Mouse (Mus musculus) forebrain, embryonic 14.5 days (tissue): ENCODE data around the gene 4930544D05Rik. TPM values are rescaled to one million over a fixed set of nuclear protein-coding genes. Genes with fewer than 3 reads are reported as not detected.

ENCODE experiments used
- ATAC-seq: fragments of 200-750 bp; cut with Nextera tagmentation; 2 replicates; pipeline ENCODE4 v1.8.0; 2017; ENCODE audit warnings: mild to moderate bottlenecking, moderate library complexity
- DNase-seq: peaks from one replicate; pipeline ENCODE4 v3.0.0-alpha.2; 2015; ENCODE audit warnings: low spot score
- H3K27ac ChIP-seq: fragments of 300-500 bp; sonication (generic); 2 replicates; pipeline ENCODE4 v1.5.1; 2014; ENCODE audit warnings: low read depth, mild to moderate bottlenecking, control low read depth, low read length, moderate library complexity
- H3K27me3 ChIP-seq: fragments of 300-500 bp; sonication (generic); replicated peaks from 2 replicates; pipeline ENCODE4 v1.6.1; 2014; ENCODE audit warnings: low read length, control low read depth, mixed read lengths; ENCODE audit not compliant: control insufficient read depth, insufficient read depth
- H3K36me3 ChIP-seq: fragments of 300-500 bp; sonication (generic); 2 replicates; pipeline ENCODE4 v1.6.1; 2014; ENCODE audit warnings: low read length, control low read depth; ENCODE audit not compliant: control insufficient read depth, insufficient read depth
- H3K4me1 ChIP-seq: fragments of 300-500 bp; sonication (generic); 2 replicates; pipeline ENCODE4 v1.6.1; 2014; ENCODE audit warnings: antibody characterized with exemption, low read length, control low read depth; ENCODE audit not compliant: control insufficient read depth, insufficient read depth
- H3K4me2 ChIP-seq: fragments of 300-500 bp; sonication (generic); 2 replicates; pipeline ENCODE4 v1.6.1; 2014; ENCODE audit warnings: mild to moderate bottlenecking, control low read depth, low read length
- H3K4me3 ChIP-seq: fragments of 300-500 bp; sonication (generic); 2 replicates; pipeline ENCODE4 v1.5.1; 2014; ENCODE audit warnings: low read depth, low read length, control low read depth
- H3K9ac ChIP-seq: fragments of 300-500 bp; sonication (generic); 2 replicates; pipeline ENCODE4 v1.6.1; 2014; ENCODE audit warnings: mild to moderate bottlenecking, low read length, control low read depth, moderate library complexity
- H3K9me3 ChIP-seq: fragments of 300-500 bp; sonication (generic); replicated peaks from 2 replicates; pipeline ENCODE4 v1.6.1; 2016; ENCODE audit warnings: low read length, control low read depth, mixed read lengths; ENCODE audit not compliant: control insufficient read depth
- WGBS: fragments of 180-500 bp; shearing (Covaris S2); extraction: QIAGEN DNeasy Blood & Tissue Kit; methylation state at CpG from one replicate; pipeline ENCODE4 v1.1.7; 2014; 5-methylcytosine and 5-hydroxymethylcytosine counted together
- polyA plus RNA-seq: library from polyadenylated mRNA; unstranded; fragments of >200 nt; fragmentation: Nextera tagmentation; extraction: Ambion mirVana; gene quantifications from 2 replicates; pipeline ENCODE4 v1.2.1, GENCODE M21; 2014

Gene 4930544D05Rik
- polyA plus RNA-seq, 1 experiment from 2014 or later: not detected

GRCm38 (mm10) chr11:70608381-70609066 is 7.1 kb upstream of the 4930544D05Rik start:
- no peak overlapping the region for H3K9ac ChIP-seq
- H3K27me3 ChIP-seq: no peaks in the 10 kb centered on the region
- no peak overlapping the region for H3K27ac ChIP-seq
- peaks cover 96% of the 10 kb centered on the region for H3K36me3 ChIP-seq
- H3K4me3 ChIP-seq: no peak overlapping the region
- H3K4me1 ChIP-seq: no peaks in the 10 kb centered on the region
- WGBS: 89% methylated on average over 26 of the region's 26 CpGs
- H3K9me3 ChIP-seq: no peaks in the 10 kb centered on the region
- DNase-seq (no peak), ATAC-seq (no peak)
- H3K4me2 ChIP-seq: no peak overlapping the region

GRCm38 (mm10) chr11:70610752-70611151 is 4.9 kb upstream of the 4930544D05Rik start:
- ATAC-seq (no peak), DNase-seq (no peak)
- no peak overlapping the region for H3K27ac ChIP-seq

DNA sequence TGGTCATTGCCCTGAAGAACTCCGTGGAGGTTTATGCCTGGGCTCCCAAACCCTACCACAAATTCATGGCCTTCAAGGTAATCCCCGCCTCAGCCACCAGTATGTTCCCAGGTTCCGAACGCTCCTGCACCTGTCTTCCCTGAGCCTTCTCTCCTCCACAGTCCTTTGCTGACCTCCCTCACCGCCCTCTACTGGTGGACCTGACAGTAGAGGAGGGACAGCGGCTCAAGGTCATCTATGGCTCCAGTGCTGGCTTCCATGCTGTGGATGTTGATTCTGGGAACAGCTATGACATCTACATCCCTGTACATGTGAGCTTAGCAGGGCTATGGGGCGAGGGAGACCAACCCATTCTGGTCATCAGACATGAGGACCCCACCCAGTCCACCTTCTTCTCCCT is 3.1 kb upstream of the 4930544D05Rik start:
- Histone ChIP-seq H3K27ac (no peak overlapping the region), H3K4me2 (no peak overlapping the region), H3K36me3 (peaks cover 57% of the 10 kb centered on the region), H3K27me3 (no peaks in the 10 kb centered on the region), H3K9me3 (no peaks in the 10 kb centered on the region), H3K4me1 (0 out of 2 replicates have a peak, but pooled peaks cover 6% of the 10 kb centered on the region), H3K9ac (no peak overlapping the region), H3K4me3 (no peak overlapping the region)
- DNase-seq (no peak), ATAC-seq (no peak)
- 80% methylated on average over 7 of the region's 7 CpGs for WGBS

More at GRCm38 (mm10) chr11:70610752-70611151, 4.9 kb upstream of the 4930544D05Rik start:
- 89% methylated on average over 4 of the region's 4 CpGs for WGBS
- Histone ChIP-seq H3K4me2 (no peak overlapping the region), H3K27me3 (no peaks in the 10 kb centered on the region), H3K9ac (no peak overlapping the region), H3K4me3 (no peak overlapping the region), H3K4me1 (0 out of 2 replicates have a peak, but pooled peaks cover 6% of the 10 kb centered on the region), H3K9me3 (no peaks in the 10 kb centered on the region), H3K36me3 (peaks cover 74% of the 10 kb centered on the region)

DNA sequence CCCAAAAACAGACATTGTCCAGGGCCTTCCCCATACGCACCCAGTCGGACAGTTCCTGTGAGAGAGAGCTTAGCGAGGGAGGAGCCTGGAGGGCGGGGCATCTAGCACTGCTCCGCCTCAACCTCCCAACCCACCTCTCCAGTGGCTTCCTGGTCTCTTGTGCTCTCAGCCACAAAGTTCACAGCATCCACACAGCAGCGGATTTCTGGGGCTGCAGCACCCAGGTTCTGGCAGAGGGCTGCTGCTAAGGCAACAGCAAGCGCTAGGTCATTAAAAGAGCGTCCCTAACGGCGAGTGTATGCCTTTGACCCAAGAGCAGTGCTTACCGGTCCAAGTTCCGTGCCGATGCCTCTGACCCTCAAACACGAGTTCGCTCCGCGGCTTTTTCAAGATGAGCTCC is 574 bp upstream of the 4930544D05Rik start:
- Histone ChIP-seq H3K27ac (no peak overlapping the region), H3K27me3 (no peaks in the 10 kb centered on the region), H3K36me3 (peaks cover 31% of the 10 kb centered on the region), H3K9ac (peak overlapping the region; percentile 35; the same call in 1 of the 2 replicates), H3K9me3 (no peaks in the 10 kb centered on the region), H3K4me3 (peak overlapping the region; percentile 15), H3K4me1 (0 out of 2 replicates have a peak, but pooled peaks cover 6% of the 10 kb centered on the region), H3K4me2 (peak overlapping the region; percentile 50)
- 3% methylated on average over 17 of the region's 17 CpGs for WGBS
- no peak for ATAC-seq
- DNase-seq: peak; percentile 32

DNA sequence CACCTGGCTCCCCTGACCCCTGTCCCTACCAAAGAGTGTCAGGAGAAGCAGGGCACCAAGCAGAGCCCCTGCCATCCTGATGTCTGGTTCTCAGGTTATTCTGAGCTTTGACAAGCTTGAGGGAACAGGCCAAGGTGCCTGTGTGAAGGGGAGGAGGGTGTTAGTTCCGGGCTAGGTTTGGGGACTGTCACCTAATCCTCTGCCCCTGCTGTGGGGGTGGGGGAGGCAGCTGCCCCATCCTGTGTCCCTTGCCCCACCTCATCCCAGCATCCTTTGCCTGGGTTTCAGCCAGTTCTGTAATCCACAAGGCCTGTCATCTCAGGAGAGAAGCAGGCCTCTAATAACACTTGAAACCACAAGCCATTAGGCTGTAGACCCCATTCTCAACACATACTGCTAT is 3.5 kb downstream of the 4930544D05Rik start, which contains the start of gene Chrne:
Gene Chrne (minus strand): TSS at position 116 of the 400 bp plus-strand sequence.
- H3K4me2 ChIP-seq: no peak within 1 kb of the TSS
- ATAC-seq: no peak

DNA sequence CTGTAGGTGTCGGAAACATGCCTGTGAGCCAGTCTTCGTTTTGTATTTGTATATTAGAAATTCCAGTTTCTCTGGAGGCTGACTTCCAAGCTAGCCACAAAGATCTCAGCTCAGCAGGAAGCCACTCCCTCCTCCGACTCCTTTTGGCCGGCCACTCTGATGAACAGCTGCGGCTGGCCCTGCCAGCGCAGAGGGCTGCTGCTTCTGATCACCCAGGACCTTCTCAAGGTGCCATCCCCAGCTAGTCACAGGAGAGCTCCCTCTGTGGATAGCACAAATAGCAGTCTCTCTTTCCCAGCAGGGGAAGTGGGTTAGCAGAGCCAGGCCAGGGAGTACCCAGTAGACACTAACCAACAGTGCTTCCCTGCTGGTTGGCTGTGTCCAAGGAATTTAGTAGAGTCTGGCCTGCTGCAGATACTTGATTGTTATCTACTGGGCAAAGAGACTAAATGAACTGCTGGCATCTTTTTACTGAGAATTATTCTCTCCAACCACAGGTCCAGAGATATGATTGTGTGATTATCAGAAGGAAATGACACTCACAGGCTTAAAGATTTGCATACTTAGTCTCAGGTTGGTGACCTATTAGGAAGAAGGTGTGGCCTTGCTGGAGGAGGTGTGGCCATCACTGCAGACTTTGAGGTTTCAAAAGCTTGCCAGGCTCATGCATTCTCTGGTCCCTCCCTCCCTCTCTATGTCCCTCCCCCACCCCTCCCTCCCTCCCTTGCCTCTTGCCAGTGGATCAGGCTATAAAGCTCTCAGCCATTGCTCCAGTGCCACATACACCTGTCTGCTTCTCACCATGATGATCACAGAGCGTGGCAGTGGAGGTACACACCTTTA is 6.5 kb downstream of the 4930544D05Rik start:
- DNase-seq (no peak), ATAC-seq (no peak)
- no peaks in the 10 kb centered on the region for H3K9me3 ChIP-seq
- no peaks in the 10 kb centered on the region for H3K27me3 ChIP-seq
- 46% methylated on average over 7 of the region's 7 CpGs for WGBS
- H3K9ac ChIP-seq: no peak overlapping the region; the same call in 1 of the 2 replicates
- no peak overlapping the region for H3K4me2 ChIP-seq
- no peak overlapping the region for H3K27ac ChIP-seq
- no peaks in the 10 kb centered on the region for H3K4me1 ChIP-seq
- H3K4me3 ChIP-seq: no peak overlapping the region
- H3K36me3 ChIP-seq: no peaks in the 10 kb centered on the region

More for the DNA sequence above, 3.5 kb downstream of the 4930544D05Rik start, which contains the start of gene Chrne:
- H3K27ac ChIP-seq: no peak within 1 kb of the TSS
- WGBS: 72% methylated on average over 1 of the region's 1 CpGs
- DNase-seq: no peak
- no peak within 1 kb of the TSS for H3K4me3 ChIP-seq
- H3K9ac ChIP-seq: no peak within 1 kb of the TSS
- 0 out of 2 replicates have a peak, but pooled peaks cover 6% of the 10 kb centered on the region for H3K4me1 ChIP-seq
- no peaks in the 10 kb centered on the region for H3K36me3 ChIP-seq
- H3K27me3 ChIP-seq: no peaks in the 10 kb centered on the region
- H3K9me3 ChIP-seq: no peaks in the 10 kb centered on the region

DNA sequence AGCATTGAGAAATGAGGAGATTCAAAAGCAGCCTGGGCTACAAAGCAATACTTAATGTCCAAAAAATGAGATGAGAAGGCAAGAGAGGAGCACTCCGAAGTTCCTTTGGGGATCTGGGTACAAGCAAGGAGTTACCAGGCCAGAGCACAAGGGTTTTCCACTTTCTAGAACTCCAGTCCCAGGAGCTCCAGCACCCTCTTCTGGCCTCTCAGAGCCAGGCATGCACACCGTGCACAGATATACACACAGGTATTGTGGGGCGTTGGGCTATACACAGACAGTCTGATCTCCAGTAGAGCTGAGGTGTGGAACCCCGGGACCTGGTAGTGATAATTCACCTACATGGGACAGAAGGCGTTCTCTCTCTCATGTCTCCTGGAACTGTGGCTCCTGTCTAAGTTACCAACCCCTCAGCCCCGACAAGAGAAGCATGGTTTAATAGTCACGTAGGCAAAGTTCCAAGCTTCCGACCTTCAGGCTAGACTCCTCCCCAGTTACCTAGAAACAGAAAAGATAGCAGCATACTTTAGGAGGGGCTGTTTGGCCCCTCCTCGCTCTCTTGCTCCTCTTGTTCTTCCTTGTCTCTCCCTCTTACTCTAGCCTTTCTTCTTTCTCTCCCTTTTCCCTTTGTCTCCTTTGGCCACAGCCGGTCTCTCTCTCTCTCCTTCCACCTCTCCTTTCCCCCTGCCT is 7.5 kb downstream of the 4930544D05Rik start:
- H3K4me3 ChIP-seq: no peak overlapping the region
- WGBS: 84% methylated on average over 10 of the region's 10 CpGs
- H3K9me3 ChIP-seq: no peaks in the 10 kb centered on the region
- H3K27me3 ChIP-seq: no peaks in the 10 kb centered on the region
- no peak overlapping the region for H3K27ac ChIP-seq
- no peaks in the 10 kb centered on the region for H3K36me3 ChIP-seq
- no peak for ATAC-seq
- no peak overlapping the region for H3K9ac ChIP-seq
- no peaks in the 10 kb centered on the region for H3K4me1 ChIP-seq
- H3K4me2 ChIP-seq: no peak overlapping the region
- no peak for DNase-seq

- Histone ChIP-seq H3K9me3 (no peaks in the 10 kb centered on the region), H3K27me3 (no peaks in the 10 kb centered on the region), H3K9ac (no peak overlapping the region), H3K4me2 (no peak overlapping the region), H3K36me3 (no peaks in the 10 kb centered on the region), H3K4me1 (no peaks in the 10 kb centered on the region), H3K4me3 (no peak overlapping the region), H3K27ac (no peak overlapping the region)
- ATAC-seq: no peak
- DNase-seq: peak; percentile 64
- 47% methylated on average over 4 of the region's 4 CpGs for WGBS
Observed at GRCm38 (mm10) chr11:70625473-70625872, 9.8 kb downstream of the 4930544D05Rik start.
